Mouse (Mus musculus) liver, embryonic 15.5 days (tissue): Measurements from ENCODE around the gene Tnfsf13. TPM values are rescaled to one million over a fixed set of nuclear protein-coding genes. Genes with fewer than 3 reads are reported as not detected.

Experiments used
- ATAC-seq: fragments of 200-750 bp; cut with Nextera tagmentation; 2 replicates; pipeline ENCODE4 v1.8.0; 2017; ENCODE audit warnings: moderate number of reproducible peaks, mild to moderate bottlenecking, moderate library complexity; ENCODE audit not compliant: insufficient read depth
- H3K27ac ChIP-seq: fragments of 300-500 bp; sonication (generic); replicated peaks from 2 replicates; pipeline ENCODE4 v1.5.1; 2015; ENCODE audit warnings: mild to moderate bottlenecking, inconsistent platforms
- H3K27me3 ChIP-seq: fragments of 300-500 bp; sonication (generic); 2 replicates; pipeline ENCODE4 v1.6.1; 2015; ENCODE audit warnings: mild to moderate bottlenecking, inconsistent platforms
- H3K36me3 ChIP-seq: fragments of 300-500 bp; sonication (generic); replicated peaks from 2 replicates; pipeline ENCODE4 v1.6.1; 2015; ENCODE audit warnings: moderate library complexity, mild to moderate bottlenecking, inconsistent platforms
- H3K4me1 ChIP-seq: fragments of 300-500 bp; sonication (generic); replicated peaks from 2 replicates; pipeline ENCODE4 v1.6.1; 2015; ENCODE audit warnings: inconsistent platforms
- H3K4me2 ChIP-seq: fragments of 300-500 bp; sonication (generic); 2 replicates; pipeline ENCODE4 v1.6.1; 2015; ENCODE audit warnings: moderate library complexity, mild to moderate bottlenecking, inconsistent platforms
- H3K4me3 ChIP-seq: fragments of 300-500 bp; sonication (generic); replicated peaks from 2 replicates; pipeline ENCODE4 v1.5.1; 2015; ENCODE audit warnings: mild to moderate bottlenecking, inconsistent platforms
- H3K9ac ChIP-seq: fragments of 300-500 bp; sonication (generic); 2 replicates; pipeline ENCODE4 v1.6.1; 2015; ENCODE audit warnings: moderate library complexity, mild to moderate bottlenecking, inconsistent platforms
- H3K9me3 ChIP-seq: fragments of 300-500 bp; sonication (generic); replicated peaks from 2 replicates; pipeline ENCODE4 v1.6.1; 2016; ENCODE audit warnings: inconsistent platforms
- WGBS: fragments of 180-500 bp; shearing (Covaris S2); methylation state at CpG from one replicate; pipeline ENCODE4 v1.1.7; 2015; ENCODE audit warnings: mixed read lengths; ENCODE audit not compliant: insufficient replicate concordance; 5-methylcytosine and 5-hydroxymethylcytosine counted together
- polyA plus RNA-seq: library from polyadenylated mRNA; unstranded; fragments of >200 nt; fragmentation: Nextera tagmentation; extraction: Ambion mirVana; gene quantifications from 2 replicates; pipeline ENCODE4 v1.2.1, GENCODE M21; 2015

The Tnfsf13 gene
- polyA plus RNA-seq, 1 experiment from 2014 or later, result 0.15 TPM

DNA sequence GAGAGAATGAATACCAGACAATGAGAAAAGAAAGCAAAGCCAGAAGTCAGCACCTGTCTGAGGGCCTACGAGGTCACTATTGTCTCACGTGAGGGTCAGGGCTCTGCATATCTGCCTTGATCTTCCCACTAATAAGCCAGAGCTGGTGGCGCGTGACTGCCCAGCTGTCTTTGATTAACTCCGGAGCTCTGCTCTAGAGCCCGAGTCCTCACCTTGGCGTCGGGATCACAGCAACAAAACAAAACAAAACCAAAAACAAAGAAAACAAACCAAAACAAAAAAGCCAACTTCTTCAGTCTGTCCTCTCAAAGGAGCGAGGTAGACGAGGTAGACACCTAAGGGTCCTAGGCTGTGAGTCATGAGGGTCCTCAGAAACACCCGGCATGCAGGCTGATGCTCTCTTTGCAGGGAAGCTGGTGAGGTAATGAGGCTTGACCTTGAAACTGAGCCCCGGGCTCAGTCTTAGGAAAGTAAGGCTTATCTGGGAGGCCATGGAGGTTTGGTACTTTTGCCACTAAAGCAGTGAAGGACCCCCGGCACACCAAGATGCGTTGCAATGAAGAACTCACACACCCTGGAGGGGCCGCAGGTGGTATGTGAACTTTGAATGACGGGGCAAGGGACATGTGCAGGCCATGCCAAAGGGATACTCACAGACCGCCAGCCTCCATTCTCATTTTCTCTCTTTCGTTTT is 29.2 kb upstream of the Tnfsf13 start:
- H3K27me3 ChIP-seq, result no peaks in the 10 kb centered on the region
- no peaks in the 10 kb centered on the region for H3K36me3 ChIP-seq
- no peak overlapping the region for H3K4me2 ChIP-seq
- peaks cover 53% of the 10 kb centered on the region for H3K4me1 ChIP-seq
- no peak for ATAC-seq
- no peak overlapping the region for H3K9ac ChIP-seq
- H3K4me3 ChIP-seq, result no peak overlapping the region
- no peaks in the 10 kb centered on the region for H3K9me3 ChIP-seq
- no peak overlapping the region for H3K27ac ChIP-seq
- WGBS, result 81% methylated on average over 18 of the region's 18 CpGs

DNA sequence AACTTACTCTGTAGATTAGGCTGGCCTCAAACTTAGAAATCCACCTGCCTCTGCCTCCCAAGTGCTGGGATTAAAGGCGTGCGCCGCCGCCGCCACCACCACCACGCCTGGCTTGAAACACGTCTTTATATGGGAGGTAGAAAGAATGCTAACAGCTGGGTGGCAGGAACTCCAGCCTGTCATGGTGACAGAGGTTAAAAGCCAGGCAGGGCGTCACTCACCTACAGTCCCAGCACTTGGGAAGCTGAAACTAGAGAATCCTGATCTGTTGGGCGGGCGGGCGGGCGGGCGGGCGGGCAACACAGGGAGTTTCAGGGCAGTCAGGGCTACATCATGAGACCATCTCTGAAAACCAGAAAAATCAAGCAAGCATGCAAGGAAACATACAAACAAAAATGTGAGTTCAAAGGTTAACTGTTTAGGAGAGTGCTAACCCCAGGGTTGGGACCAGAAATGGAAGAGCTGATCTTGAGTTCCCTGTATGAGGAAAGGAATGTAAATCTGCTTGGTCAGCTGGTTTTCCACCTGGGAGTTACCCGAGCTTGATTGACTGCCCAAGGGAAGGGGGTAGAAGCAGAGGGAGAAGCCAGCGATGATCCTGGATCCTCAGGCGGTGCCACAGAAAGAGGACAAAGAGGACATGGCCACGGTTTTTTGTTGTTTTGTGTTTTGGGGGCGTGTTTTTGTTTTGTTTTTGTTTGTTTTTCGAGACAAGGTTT is 27.5 kb upstream of the Tnfsf13 start:
- Histone ChIP-seq H3K27ac (no peak overlapping the region), H3K27me3 (no peaks in the 10 kb centered on the region), H3K4me3 (no peak overlapping the region), H3K4me1 (peaks cover 48% of the 10 kb centered on the region), H3K36me3 (no peaks in the 10 kb centered on the region), H3K9ac (no peak overlapping the region), H3K4me2 (no peak overlapping the region), H3K9me3 (no peaks in the 10 kb centered on the region)
- 79% methylated on average over 20 of the region's 20 CpGs for WGBS
- no peak for ATAC-seq

GRCm38 (mm10) chr11:69711082-69711481 is 25.5 kb upstream of the Tnfsf13 start:
- Histone ChIP-seq H3K4me1 (peaks cover 38% of the 10 kb centered on the region), H3K36me3 (no peaks in the 10 kb centered on the region), H3K9me3 (no peaks in the 10 kb centered on the region), H3K4me2 (no peak overlapping the region), H3K27ac (no peak overlapping the region), H3K4me3 (no peak overlapping the region), H3K27me3 (no peaks in the 10 kb centered on the region), H3K9ac (no peak overlapping the region)
- 73% methylated on average over 2 of the region's 2 CpGs for WGBS
- no peak for ATAC-seq

DNA sequence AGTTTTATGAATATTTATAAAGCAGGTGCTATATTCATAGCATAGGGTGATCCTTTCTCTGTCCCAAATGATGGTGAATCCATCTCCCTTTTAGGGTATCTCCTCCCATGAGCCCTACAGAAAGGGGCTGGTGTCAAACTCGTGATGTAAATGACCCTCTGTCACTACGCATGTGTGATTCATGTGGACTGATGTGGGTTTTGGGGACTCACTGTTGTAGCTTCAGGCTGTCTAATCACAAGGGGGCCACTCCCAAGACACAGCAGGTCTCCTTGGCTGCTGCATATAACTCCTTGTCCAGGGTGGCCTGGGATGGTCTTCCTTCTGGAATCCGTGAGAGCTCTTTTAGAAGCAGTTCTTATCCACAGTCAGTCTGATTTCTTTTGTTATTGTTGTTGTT is 24.9 kb upstream of the Tnfsf13 start:
- WGBS, result 60% methylated on average over 3 of the region's 3 CpGs
- Histone ChIP-seq H3K4me2 (no peak overlapping the region), H3K36me3 (no peaks in the 10 kb centered on the region)

GRCm38 (mm10) chr11:69709554-69710446 is 24.2 kb upstream of the Tnfsf13 start:
- no peaks in the 10 kb centered on the region for H3K27me3 ChIP-seq
- no peak overlapping the region for H3K4me3 ChIP-seq
- H3K4me2 ChIP-seq, result no peak overlapping the region
- no peaks in the 10 kb centered on the region for H3K9me3 ChIP-seq
- H3K27ac ChIP-seq, result peak overlapping the region; percentile 38
- H3K36me3 ChIP-seq, result no peaks in the 10 kb centered on the region
- H3K4me1 ChIP-seq, result peaks cover 34% of the 10 kb centered on the region
- no peak overlapping the region for H3K9ac ChIP-seq
- peak; percentile 51; the same call in 1 of the 2 replicates for ATAC-seq
- WGBS, result 43% methylated on average over 11 of the region's 11 CpGs

More for the DNA sequence above, 24.9 kb upstream of the Tnfsf13 start:
- H3K4me1 ChIP-seq, result peaks cover 36% of the 10 kb centered on the region
- no peaks in the 10 kb centered on the region for H3K9me3 ChIP-seq
- no peak for ATAC-seq
- no peaks in the 10 kb centered on the region for H3K27me3 ChIP-seq
- no peak overlapping the region for H3K9ac ChIP-seq
- no peak overlapping the region for H3K4me3 ChIP-seq
- H3K27ac ChIP-seq, result peak overlapping the region; percentile 38; the same call in 1 of the 2 replicates

- no peak overlapping the region for H3K4me3 ChIP-seq
- no peak for ATAC-seq
- H3K27me3 ChIP-seq, result no peaks in the 10 kb centered on the region
- H3K4me1 ChIP-seq, result peaks cover 36% of the 10 kb centered on the region
- no peak overlapping the region for H3K27ac ChIP-seq
- no peak overlapping the region for H3K4me2 ChIP-seq
- no peak overlapping the region for H3K9ac ChIP-seq
- 74% methylated on average over 3 of the region's 3 CpGs for WGBS
- H3K36me3 ChIP-seq, result no peaks in the 10 kb centered on the region
- H3K9me3 ChIP-seq, result no peaks in the 10 kb centered on the region
Measured at GRCm38 (mm10) chr11:69708614-69709265, 23.2 kb upstream of the Tnfsf13 start.

GRCm38 (mm10) chr11:69707873-69708381 is 22.3 kb upstream of the Tnfsf13 start:
- no peak overlapping the region for H3K4me3 ChIP-seq
- H3K27ac ChIP-seq, result no peak overlapping the region
- H3K9ac ChIP-seq, result no peak overlapping the region
- no peak for ATAC-seq
- H3K4me1 ChIP-seq, result peaks cover 36% of the 10 kb centered on the region
- no peaks in the 10 kb centered on the region for H3K36me3 ChIP-seq
- H3K27me3 ChIP-seq, result no peaks in the 10 kb centered on the region
- whole genome bisulfite sequencing, result 71% methylated on average over 4 of the region's 4 CpGs
- no peak overlapping the region for H3K4me2 ChIP-seq
- H3K9me3 ChIP-seq, result no peaks in the 10 kb centered on the region

DNA sequence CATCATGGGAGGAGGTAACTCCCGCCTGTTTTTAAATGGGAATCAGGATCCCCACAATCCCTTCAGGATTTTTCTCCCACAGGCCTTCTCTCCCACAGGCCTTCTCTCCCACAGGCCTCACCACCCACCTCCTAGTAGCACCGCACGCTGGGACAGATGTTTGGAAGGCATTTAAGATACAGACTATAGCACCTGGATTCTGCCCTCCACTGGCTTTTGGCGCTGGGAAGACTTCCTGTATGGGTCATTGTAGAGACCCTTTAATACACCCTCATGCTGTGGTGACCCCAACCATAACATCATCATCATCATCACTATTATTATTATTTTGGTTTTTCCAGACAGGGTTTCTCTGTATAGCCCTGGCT is 21.9 kb upstream of the Tnfsf13 start:
- Histone ChIP-seq H3K9me3 (no peaks in the 10 kb centered on the region), H3K4me2 (no peak overlapping the region), H3K4me3 (no peak overlapping the region), H3K9ac (no peak overlapping the region), H3K27ac (no peak overlapping the region), H3K4me1 (peaks cover 36% of the 10 kb centered on the region), H3K27me3 (no peaks in the 10 kb centered on the region), H3K36me3 (no peaks in the 10 kb centered on the region)
- ATAC-seq, result no peak
- WGBS, result 82% methylated on average over 4 of the region's 4 CpGs

DNA sequence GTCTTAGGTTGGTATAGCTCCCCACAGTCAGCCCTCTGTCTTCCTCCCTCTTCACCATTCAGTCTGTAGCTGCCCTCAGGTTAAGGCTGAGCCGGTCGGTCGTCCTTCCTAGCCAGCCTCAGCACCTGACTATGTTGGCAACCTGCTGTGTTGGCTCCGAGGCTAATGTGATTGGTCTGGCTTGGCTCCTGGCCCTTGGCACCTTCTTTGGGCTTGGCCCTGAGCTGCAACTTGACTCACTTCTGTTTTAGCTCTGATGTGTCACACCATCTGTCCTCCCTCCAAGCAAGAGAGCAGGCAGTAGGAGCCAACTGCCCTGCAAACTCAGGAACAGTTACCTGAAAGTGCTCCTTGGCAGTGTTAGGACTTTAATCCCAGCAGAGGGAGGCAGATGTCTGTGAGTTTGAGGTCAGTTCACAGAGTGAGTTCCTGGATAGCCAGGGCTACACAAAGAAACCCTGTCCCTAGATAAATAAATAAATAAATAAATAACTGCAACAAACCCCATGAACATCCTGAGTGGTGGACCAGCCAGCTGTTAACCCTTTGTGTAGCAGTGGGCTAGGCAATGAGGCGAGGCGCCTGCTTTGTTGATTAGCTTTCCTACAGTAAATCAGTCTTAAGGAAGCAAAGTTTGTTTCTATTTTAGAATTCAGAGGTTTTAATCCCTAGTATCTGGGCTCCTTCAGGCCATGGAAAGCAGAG is 21.3 kb upstream of the Tnfsf13 start:
- no peak for ATAC-seq
- WGBS, result 61% methylated on average over 6 of the region's 6 CpGs
- H3K9me3 ChIP-seq, result no peaks in the 10 kb centered on the region

DNA sequence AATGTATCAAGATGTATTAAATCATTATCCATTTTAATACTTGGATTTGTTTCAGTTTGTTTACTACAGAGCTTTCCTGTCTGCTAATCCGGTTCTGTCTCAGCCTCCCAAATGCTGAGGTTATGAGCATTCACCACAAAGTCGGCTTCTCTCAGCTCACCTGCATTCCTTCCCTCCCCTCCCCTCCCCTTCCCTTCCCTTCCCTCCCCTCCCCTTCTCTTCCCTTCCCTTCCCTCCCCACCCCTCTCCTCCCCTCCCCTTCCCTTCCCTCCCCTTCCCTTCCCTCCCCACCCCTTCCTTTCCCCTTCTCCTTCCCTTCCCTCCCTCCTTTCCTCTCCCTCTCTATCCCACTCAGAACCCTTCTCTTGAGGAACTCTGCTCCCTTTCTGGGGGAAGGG is 19.0 kb upstream of the Tnfsf13 start:
- no peak overlapping the region for H3K27ac ChIP-seq
- peaks cover 24% of the 10 kb centered on the region for H3K4me1 ChIP-seq
- H3K9ac ChIP-seq, result no peak overlapping the region
- no peak for ATAC-seq
- H3K9me3 ChIP-seq, result no peaks in the 10 kb centered on the region
- H3K4me2 ChIP-seq, result no peak overlapping the region
- H3K4me3 ChIP-seq, result no peak overlapping the region
- WGBS, result 39% methylated on average over 2 of the region's 2 CpGs
- H3K36me3 ChIP-seq, result no peaks in the 10 kb centered on the region
- H3K27me3 ChIP-seq, result no peaks in the 10 kb centered on the region

More for the DNA sequence above, 21.3 kb upstream of the Tnfsf13 start:
- Histone ChIP-seq H3K4me1 (peaks cover 36% of the 10 kb centered on the region), H3K4me3 (no peak overlapping the region), H3K27me3 (no peaks in the 10 kb centered on the region), H3K9ac (no peak overlapping the region), H3K36me3 (no peaks in the 10 kb centered on the region), H3K4me2 (no peak overlapping the region), H3K27ac (no peak overlapping the region)
